Comparison of ENCODE assay signal across 9 mouse cellular contexts in the genomic region with DNA sequence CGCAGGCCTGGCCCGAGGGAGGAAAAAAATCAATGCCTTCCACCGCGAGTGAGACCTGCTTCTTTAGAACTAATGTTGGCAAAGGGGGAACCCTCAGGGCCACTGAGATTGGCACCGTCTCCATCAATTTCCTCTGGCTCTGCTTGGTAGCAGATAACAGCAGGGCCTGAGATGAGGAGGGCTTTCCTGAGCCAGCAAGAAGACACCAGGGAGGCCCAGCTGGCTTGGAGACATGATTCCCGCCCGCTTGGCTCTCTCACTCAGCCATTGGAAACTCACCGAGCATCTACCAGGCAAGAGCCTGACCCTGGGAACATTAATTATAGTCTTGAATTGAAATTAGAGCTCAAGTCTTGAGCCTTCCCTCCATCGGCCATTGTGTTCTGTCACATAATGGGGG. TPM values are rescaled to one million over a fixed set of nuclear protein-coding genes. Genes with fewer than 3 reads are reported as not detected.
A peak's percentile ranks its signal among the peaks of the same experiment; 100 is the strongest.
DNase-seq lines count a peak whose midpoint lies in the region; ATAC-seq and TF ChIP-seq lines count a peak whose summit lies in the region.
"Had no signal": no experiment of that assay in that cellular context is flagged by ENCODE, and none has a peak within 500 bp of the region (broad histone marks: within the 10 kb centered on the region; RNA-seq: fewer than 3 reads in every experiment).

No protein-coding gene starts in this region.

- no peak overlapping the region for H3K9ac ChIP-seq in kidney, embryonic 14.5 days (ENCODE audit: low read depth, low read length)
- no peak overlapping the region for H3K9ac ChIP-seq in hindbrain, embryonic 12.5 days

- no peak overlapping the region for H3K4me2 ChIP-seq in kidney, embryonic 14.5 days (replicated peaks; ENCODE audit: low read depth, low read length)
- no peak overlapping the region for H3K4me2 ChIP-seq in hindbrain, embryonic 12.5 days (replicated peaks)

- WGBS in kidney, embryonic 14.5 days = 54% methylated on average over 9 of the region's 9 CpGs
- WGBS in hindbrain, embryonic 12.5 days = 56% methylated on average over 9 of the region's 9 CpGs

- TF ChIP-seq POLR2A in brain, embryonic 14.5 days (IDR thresholded peaks at IDR 0.05; ENCODE audit: borderline replicate concordance, extremely low read depth, insufficient read depth, insufficient read length, poor library complexity, severe bottlenecking) = no peak

- peaks cover 2% of the 10 kb centered on the region; the same call in 1 of the 2 replicates for H3K4me1 ChIP-seq in kidney, embryonic 14.5 days (ENCODE audit: control insufficient read depth, insufficient read depth, low read length)
- H3K4me1 ChIP-seq in hindbrain, embryonic 12.5 days = peaks cover 6% of the 10 kb centered on the region

- no peaks in the 10 kb centered on the region for H3K36me3 ChIP-seq in kidney, embryonic 14.5 days (ENCODE audit: control insufficient read depth, insufficient read depth, low read length)
- H3K36me3 ChIP-seq in hindbrain, embryonic 12.5 days = no peaks in the 10 kb centered on the region

- H3K27ac ChIP-seq in kidney, embryonic 14.5 days (ENCODE audit: low read depth, low read length) = no peak overlapping the region; the same call in 1 of the 2 replicates
- peak overlapping the region; percentile 7; the same call in 1 of the 2 replicates for H3K27ac ChIP-seq in hindbrain, embryonic 12.5 days

- intact Hi-C loops in gastrocnemius, postnatal 14 days (cut with DNase I; ENCODE audit: low total_unique reads) = no loop called here

- no peaks in the 10 kb centered on the region for H3K27me3 ChIP-seq in kidney, embryonic 14.5 days (ENCODE audit: control insufficient read depth, insufficient read depth, low read length)
- H3K27me3 ChIP-seq in hindbrain, embryonic 12.5 days = no peaks in the 10 kb centered on the region

- no peak for DNase-seq in kidney, postnatal 4 days
- DNase-seq in brain, embryonic 14.5 days (ENCODE audit: low read depth) = peak; percentile 70
- peak; percentile 41 for DNase-seq in gastrocnemius, postnatal 14 days
- DNase-seq in adipocyte (ENCODE audit: low spot score) = no peak
- no peak for DNase-seq in testis, postnatal 10 days (ENCODE audit: low spot score)
- DNase-seq in adrenal gland, postnatal 25 days = no peak

- H3K4me3 ChIP-seq in kidney, embryonic 14.5 days (ENCODE audit: low read length) = no peak overlapping the region
- H3K4me3 ChIP-seq in hindbrain, embryonic 12.5 days = no peak overlapping the region

- ATAC-seq in kidney, embryonic 14.5 days (ENCODE audit: low FRiP score, low TSS enrichment) = peak; percentile 49; the same call in 1 of the 2 replicates
- ATAC-seq in hindbrain, embryonic 12.5 days (ENCODE audit: low FRiP score) = no peak
- ATAC-seq: inflammation-experienced regulatory T-cells, adult 6 months had no signal

- no peak for TF ChIP-seq CTCF in brain, embryonic 14.5 days (IDR thresholded peaks at IDR 0.05; ENCODE audit: borderline replicate concordance, extremely low read depth, insufficient read depth, insufficient read length)

- H3K9me3 ChIP-seq in kidney, embryonic 14.5 days (ENCODE audit: control insufficient read depth, low read length) = no peaks in the 10 kb centered on the region
- no peaks in the 10 kb centered on the region for H3K9me3 ChIP-seq in hindbrain, embryonic 12.5 days (replicated peaks)

RNA-seq across cellular contexts. Expression of a gene that starts 48.9 kb away (rescaled TPM):
- 23.8 and 41.5 TPM in 2 replicates for polyA plus RNA-seq in kidney, embryonic 14.5 days (2014; fragmentation: Nextera tagmentation; extraction: Ambion mirVana)
- 76.7 and 111 TPM in 2 replicates for polyA plus RNA-seq in brain, embryonic 14.5 days (2012; rRNA removed)
- 10 to 100 TPM in 1 of 2 experiments, 1 to 10 TPM in 1; 9.9 to 14.0 TPM for total RNA-seq in gastrocnemius, postnatal 14 days (2021)
- polyA plus RNA-seq in hindbrain, embryonic 12.5 days (2016; fragmentation: Nextera tagmentation; extraction: Ambion mirVana) = 321 and 363 TPM in 2 replicates
- 51.3 and 52.9 TPM in 2 replicates for total RNA-seq in adrenal gland, postnatal 25 days (2021)

Comparison
In these comparisons a context has a peak if more than half of its experiments do, and no peak if none do; other contexts are left out.
1. DNase-seq: peak in brain, embryonic 14.5 days (single experiment) and gastrocnemius, postnatal 14 days (single experiment); none in kidney, postnatal 4 days (0 of 2), adipocyte (single experiment), testis, postnatal 10 days (single experiment) and adrenal gland, postnatal 25 days (single experiment).